Mouse (Mus musculus): Measurements from ENCODE around the gene Ttc4.

Gene Ttc4

DNA sequence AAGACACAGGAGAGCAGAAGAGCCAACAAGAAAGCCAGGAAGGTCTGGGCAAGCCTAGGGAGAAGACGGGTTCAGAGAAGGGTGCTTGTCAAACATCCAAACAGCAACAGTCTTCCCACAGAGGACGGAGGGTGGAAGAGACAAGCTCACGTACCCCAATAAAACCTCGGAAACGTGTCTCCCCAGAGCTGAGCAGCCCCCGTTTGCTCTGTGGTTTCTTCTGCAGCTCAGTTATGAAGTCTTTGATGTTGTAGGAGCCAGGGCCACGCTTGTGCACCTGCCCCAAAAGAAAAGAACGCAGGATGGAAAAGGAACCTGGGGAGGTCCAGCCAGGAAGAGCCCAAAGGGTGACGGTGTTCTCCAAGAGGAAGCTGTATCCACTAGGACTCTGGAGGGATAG, 63.9 kb downstream of the Ttc4 start:
- in situ Hi-C loops (cut with MboI) = no loop called here

DNA sequence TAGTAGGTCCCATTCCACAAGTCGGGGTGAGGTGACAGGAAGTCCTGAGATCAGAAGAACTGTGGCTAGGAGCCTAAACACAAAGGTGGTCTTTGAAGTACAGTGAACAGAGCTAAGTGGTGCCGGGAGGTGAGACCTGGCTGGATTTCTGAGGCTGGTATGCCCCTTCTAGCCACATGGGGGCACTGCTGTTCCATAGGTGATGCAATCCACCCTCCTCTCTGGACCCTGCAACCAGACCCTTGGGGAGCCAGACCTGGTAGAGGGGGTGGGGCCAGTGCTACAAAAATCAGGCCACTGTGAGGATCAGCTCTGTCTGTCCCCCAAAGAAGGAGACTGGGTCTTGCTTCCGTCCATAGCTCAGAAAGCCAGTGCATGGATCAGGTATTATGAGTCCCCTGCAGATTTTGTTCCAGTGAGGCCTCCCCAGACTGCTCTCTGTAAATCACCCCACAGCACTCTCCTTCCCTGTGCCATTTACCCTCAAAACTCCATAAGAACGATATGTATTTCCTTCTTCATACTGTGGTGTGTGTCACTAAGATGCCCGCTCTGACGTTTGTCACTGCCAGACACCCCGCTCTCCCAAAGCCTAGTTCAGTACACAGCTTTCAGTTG, 64.5 kb downstream of the Ttc4 start:
- in situ Hi-C loops (cut with MboI) = no loop called here

DNA sequence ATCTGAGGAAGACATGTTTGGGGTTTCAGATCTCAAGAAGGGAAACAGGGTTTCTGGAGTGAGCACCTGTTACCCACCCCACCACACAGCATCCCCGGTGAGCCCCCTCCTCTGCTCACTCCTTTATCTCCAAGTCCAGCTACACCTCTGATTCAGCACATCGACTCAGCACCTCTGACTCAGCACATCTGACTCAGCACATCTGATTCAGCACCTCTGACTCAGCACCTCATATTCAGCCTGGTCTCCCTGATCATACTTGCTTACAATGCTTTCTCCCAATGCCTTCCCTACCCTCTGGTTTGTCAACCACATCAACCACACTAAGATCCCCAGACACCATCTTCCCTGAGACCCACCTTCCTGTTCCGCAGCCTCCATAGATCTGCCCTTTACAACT, 65.2 kb downstream of the Ttc4 start:
- in situ Hi-C loops (cut with MboI) = no loop called here

DNA sequence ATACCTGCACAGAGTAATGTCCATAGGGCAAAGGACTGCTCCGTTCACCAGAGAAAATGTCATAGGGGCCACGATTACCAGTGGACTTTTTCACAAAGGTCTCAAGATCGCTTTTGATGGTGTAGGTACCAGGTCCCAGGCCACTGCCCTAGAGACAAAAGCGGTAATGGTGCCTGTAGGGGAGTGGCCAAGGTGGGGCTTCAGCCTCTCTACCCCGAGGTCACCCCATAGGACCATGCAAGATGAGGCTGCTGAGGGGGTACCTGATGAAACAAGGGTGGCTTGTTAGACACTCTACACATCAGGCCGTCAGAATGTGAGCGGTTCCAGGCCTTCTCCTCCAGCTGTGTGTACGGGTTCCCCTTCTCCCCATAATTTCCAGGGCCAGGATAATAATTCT, 65.6 kb downstream of the Ttc4 start:
- in situ Hi-C loops (cut with MboI) = no loop called here
